Mouse (Mus musculus) left cerebral cortex, postnatal 36 days (tissue): ENCODE data around the gene Mtmr6. TPM values are rescaled to one million over a fixed set of nuclear protein-coding genes. Genes with fewer than 3 reads are reported as not detected.
A peak's percentile ranks its signal among the peaks of the same experiment; 100 is the strongest.

ENCODE experiments used
- DNase-seq, 2 experiments: peaks; one replicate each; pipeline ENCODE4 v3.0.0; 2021 to 2022; ENCODE audit warnings: low spot score in 2 of 2, mixed read lengths in 1 of 2
- intact Hi-C: fragments of 180-260 bp; cut with DNase I; formaldehyde crosslinking; loops from one replicate; pipeline ENCODE4 v1.15.1; 2025
- total RNA-seq, 2 experiments: library from RNA; stranded (reverse); gene quantifications; 2 replicates each; pipeline ENCODE4 v1.2.3; 2021

Mtmr6 gene
- 100 to 1,000 TPM; 110 to 112 TPM for total RNA-seq

DNA sequence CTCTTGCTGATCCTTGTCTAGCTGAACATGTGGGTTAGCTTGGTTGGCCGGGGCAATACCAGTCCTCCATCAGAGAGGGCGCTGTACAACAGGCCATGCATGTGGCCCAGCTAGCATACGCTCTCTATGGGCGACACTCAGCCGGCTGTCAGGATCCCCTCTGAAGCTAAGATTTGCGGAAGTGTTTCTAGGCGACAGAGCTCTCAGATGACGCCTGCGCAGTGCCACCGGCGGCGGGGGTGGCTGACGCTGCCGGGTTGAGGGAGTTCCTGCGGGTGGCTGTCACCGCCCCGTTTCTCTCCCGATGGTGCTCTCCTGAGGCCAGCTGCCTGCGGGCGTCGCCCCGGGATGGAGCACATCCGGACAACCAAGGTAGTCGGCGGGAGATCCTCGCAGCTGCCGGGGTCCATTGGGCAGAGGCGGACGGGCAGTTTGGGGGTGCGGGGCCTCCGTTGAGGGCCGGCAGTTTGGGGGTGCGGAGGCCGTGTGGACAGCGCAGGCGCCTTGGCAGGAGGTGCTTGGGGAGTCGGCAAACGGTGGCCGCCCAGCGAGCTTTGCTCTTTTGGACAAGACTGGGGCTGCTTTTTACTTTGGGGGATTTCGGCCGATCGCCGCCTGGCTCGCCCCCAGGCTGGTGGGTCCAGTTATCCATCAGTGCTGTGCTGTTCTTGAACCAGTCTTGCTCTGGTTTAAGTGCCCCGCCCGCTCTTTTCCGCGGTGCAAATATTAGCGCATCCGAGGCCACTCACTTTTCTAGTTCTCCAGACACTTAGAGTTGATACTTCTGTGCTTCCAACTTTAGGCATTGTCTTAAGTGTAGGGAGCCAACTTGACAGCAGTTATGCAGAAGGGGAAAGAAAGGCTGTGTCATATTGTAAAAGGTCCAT lies at the start of gene Mtmr6:
Mtmr6 (plus strand) TSS at position 239 of the 887 bp plus-strand sequence.
- peak; percentile 93 to 95 for DNase-seq
- intact Hi-C loops = loop anchor here (1.0 kb wide), 2 partner anchors 14 to 113 kb away; partner anchors contain the start of genes Gm49336 and Nupl1

- intact Hi-C loops = no loop called here
Observed at GRCm38 (mm10) chr14:60216125-60216524, 48.9 kb upstream of the Mtmr6 start.

DNA sequence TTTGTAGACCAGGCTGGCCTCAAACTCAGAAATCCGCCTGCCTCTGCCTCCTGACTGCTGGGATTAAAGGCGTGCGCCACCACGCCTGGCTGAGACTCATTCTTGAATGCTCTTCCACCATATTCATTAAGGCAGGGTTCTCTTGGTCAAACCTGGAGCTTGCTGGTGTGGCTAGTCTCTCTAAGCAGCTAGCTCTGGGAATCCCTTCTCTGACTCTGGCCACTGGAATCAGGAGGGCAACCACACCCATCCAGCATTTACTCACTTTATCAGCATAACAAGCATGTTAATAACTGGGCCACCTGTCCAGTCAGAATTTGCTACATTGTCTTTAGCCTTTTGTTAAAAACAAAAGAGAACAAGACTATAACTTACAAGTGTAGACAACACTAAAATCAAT lies 47.4 kb upstream of the Mtmr6 start:
- intact Hi-C loops = no loop called here
- DNase-seq = no peak

More at GRCm38 (mm10) chr14:60216125-60216524, 48.9 kb upstream of the Mtmr6 start:
- DNase-seq = no peak

GRCm38 (mm10) chr14:60219886-60220285 lies 45.1 kb upstream of the Mtmr6 start:
- no peak for DNase-seq

GRCm38 (mm10) chr14:60238551-60238950 lies 26.5 kb upstream of the Mtmr6 start:
- intact Hi-C loops = no loop called here

More at GRCm38 (mm10) chr14:60219886-60220285, 45.1 kb upstream of the Mtmr6 start:
- intact Hi-C loops = no loop called here

DNA sequence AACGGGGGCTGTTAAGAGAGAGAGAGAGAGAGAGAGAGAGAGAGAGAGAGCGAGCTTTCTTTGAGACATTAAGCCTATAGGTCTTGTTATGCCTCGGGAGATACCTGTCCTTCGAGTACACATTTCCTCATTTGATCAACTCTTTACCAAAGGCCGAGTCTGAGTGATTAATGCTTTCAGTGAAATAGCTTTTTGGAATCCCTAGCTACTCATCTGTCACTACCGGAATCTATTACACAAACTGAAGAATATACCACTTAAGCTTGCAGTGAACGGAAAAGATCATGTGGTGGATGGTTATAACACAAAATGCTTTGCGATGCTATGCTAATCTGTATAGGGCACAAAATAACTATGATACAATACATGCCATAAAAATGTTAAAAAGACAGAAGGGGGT lies 14.7 kb upstream of the Mtmr6 start:
- intact Hi-C loops = loop anchor here (5.0 to 10.0 kb wide), 2 partner anchors 127 to 444 kb away; no protein-coding TSS in a partner anchor
- no peak for DNase-seq

More at GRCm38 (mm10) chr14:60238551-60238950, 26.5 kb upstream of the Mtmr6 start:
- DNase-seq = no peak

GRCm38 (mm10) chr14:60250879-60251278 lies 14.1 kb upstream of the Mtmr6 start:
- intact Hi-C loops = loop anchor here (1.0 to 10.0 kb wide), 3 partner anchors 14 to 444 kb away; partner anchors contain the start of gene Mtmr6
- DNase-seq = no peak

GRCm38 (mm10) chr14:60251281-60252003 lies 13.6 kb upstream of the Mtmr6 start, which contains the start of the genes Nupl1 and Gm49336:
Gene Nupl1 (minus strand): TSS chr14:60251431.
Gene Gm49336 (minus strand): TSS chr14:60251507.
- intact Hi-C loops = loop anchor here (1.0 to 10.0 kb wide), 3 partner anchors 14 to 443 kb away; partner anchors contain the start of gene Mtmr6
- DNase-seq = peak; percentile 99

DNA sequence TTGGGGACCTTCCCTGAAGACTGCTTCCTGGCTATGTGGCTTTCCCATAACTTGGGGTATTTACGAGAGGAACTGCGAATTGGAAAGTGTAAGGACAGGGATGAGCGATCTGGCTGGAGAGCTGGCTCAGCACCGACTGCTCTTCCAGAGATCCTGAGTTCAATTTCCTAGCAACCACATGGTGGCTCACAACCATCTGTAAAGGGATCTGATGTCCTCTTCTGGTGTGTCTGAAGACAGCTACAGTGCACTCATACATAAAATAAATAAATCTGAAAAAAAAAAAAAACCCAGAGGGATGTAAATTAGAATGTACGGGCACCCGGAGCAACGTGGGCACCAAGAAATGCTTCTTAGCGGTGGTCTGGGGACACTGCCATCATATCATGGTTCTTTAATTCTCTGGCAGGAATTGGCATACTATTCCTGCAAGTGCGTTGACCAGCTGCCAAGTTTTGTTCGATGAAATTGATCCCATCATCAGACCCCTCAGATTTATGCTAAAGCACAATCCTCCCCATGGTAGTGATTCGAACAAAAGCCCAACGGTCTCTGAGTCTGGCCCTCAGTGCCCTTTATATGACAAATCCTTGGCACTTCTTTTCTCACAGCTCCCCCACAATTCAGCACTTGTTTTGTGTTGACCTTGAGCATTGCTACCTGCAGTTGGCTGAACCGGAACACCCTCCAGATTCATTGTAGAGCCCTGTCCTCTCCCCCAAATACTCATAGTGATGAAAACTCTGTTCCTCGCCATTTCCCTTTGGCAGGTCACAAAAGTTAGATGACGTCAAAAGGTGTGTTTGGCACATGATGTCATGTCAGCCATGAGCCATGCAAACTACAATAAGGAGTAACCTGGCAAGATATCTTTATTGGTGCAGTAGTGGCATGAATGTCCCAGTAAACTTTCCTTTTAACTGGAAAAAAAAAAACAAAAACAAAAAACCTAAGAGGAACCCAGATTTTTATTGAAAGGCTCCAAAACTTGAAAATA lies 12.7 kb upstream of the Mtmr6 start:
- no peak for DNase-seq
- intact Hi-C loops = loop anchor here (5.0 to 10.0 kb wide), 2 partner anchors 125 to 442 kb away; no protein-coding TSS in a partner anchor

DNA sequence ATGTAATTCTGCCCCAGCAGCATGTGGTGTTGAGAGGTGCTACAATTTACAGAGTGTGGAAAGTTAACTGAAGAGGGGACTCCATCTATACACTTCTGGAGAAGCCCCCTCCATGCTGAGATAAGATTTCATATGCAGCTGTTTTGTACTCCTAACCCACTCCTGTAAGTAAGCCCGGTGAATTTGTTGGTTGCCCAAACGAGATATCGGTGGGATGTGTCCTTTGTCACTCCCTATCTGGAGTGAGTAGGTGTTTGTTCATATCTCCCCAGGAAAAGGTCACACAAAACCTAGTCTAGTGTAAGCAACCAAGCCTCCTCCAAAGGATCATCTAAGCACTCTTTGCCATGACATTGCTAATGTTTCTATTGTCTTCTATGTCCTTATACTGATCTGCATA lies 11.6 kb upstream of the Mtmr6 start:
- intact Hi-C loops = loop anchor here (5.0 to 10.0 kb wide), 2 partner anchors 124 to 441 kb away; no protein-coding TSS in a partner anchor
- no peak for DNase-seq

- DNase-seq = no peak
- intact Hi-C loops = loop anchor here (5.0 to 10.0 kb wide), 2 partner anchors 123 to 440 kb away; no protein-coding TSS in a partner anchor
Observed at GRCm38 (mm10) chr14:60254774-60255173, 10.3 kb upstream of the Mtmr6 start.

DNA sequence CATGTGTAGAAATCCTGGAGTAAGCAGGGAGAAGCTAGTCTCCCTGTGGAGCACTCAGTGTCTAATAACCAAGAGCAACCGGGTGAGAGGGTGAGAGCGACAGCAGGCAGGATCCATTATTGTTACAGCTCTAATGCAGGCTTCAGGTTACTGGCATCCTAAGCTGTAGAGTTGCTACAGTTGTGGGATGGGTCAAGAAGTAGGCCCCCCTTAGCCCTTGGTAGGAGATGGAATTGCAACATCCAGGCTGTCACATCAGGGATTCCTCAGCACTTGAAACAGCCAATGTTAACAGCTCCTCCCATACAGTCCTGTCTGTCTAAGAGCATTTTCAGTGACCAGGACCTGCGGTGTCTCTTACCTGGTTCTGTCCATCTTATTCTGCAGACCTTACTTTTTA lies 8.7 kb upstream of the Mtmr6 start:
- intact Hi-C loops = loop anchor here (10.0 kb wide), 1 partner anchor 438 kb away; no protein-coding TSS in a partner anchor
- no peak for DNase-seq

- DNase-seq = no peak
- intact Hi-C loops = loop anchor here (10.0 kb wide), 1 partner anchor 438 kb away; no protein-coding TSS in a partner anchor
Observed at GRCm38 (mm10) chr14:60257101-60257500, 7.9 kb upstream of the Mtmr6 start.

DNA sequence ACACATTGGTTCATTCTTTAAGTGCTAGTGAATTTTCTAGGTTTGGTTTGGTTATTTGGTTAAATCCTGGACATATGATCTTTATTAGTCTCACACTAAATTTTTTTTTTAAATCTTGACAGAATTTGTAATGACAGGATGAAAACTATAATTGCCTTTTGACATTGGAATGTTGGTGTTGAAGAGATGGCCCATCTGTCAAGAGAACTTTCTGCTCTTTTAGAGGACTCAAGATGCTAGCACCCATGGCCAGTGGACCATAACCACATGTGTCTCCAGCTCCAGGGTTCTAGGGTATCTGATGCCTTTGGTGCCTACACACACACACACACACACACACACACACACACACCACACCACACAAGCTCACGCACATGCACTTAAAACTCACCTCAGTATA lies 7.2 kb upstream of the Mtmr6 start:
- no peak for DNase-seq
- intact Hi-C loops = loop anchor here (10.0 kb wide), 1 partner anchor 437 kb away; no protein-coding TSS in a partner anchor

- intact Hi-C loops = no loop called here
- no peak for DNase-seq
Observed at GRCm38 (mm10) chr14:60262316-60262715, 2.7 kb upstream of the Mtmr6 start.

- no peak for DNase-seq
- intact Hi-C loops = no loop called here
Observed at GRCm38 (mm10) chr14:60269333-60269732, 4.3 kb downstream of the Mtmr6 start.

GRCm38 (mm10) chr14:60273346-60273745 lies 8.3 kb downstream of the Mtmr6 start:
- no peak for DNase-seq
- intact Hi-C loops = no loop called here
